Mouse (Mus musculus) neutrophil, adult 5-6 weeks (primary cell): ENCODE data around the gene Sirpb1c. TPM values are rescaled to one million over a fixed set of nuclear protein-coding genes. Genes with fewer than 3 reads are reported as not detected.
A peak's percentile ranks its signal among the peaks of the same experiment; 100 is the strongest.
"Not testable (repeated sequence)": the region's sequence is repeated elsewhere in the genome, so short reads cannot be mapped to it uniquely, and the experiment has no call there.

Experiments used
- ATAC-seq: fragments of 151-379, 151-347 bp; 2 replicates; pipeline ENCODE4 v1.8.0; 2017; ENCODE audit warnings: mild to moderate bottlenecking, moderate TSS enrichment; ENCODE audit not compliant: insufficient number of reproducible peaks, poor library complexity, low FRiP score, severe bottlenecking; ENCODE audit errors: extremely low read depth
- total RNA-seq: library from RNA; stranded (forward); fragments of 200-1000 nt; gene quantifications from 2 replicates; pipeline ENCODE4 v1.2.3, GENCODE M21; 2017

Gene Sirpb1c
- total RNA-seq: 232 and 243 TPM in 2 replicates

DNA sequence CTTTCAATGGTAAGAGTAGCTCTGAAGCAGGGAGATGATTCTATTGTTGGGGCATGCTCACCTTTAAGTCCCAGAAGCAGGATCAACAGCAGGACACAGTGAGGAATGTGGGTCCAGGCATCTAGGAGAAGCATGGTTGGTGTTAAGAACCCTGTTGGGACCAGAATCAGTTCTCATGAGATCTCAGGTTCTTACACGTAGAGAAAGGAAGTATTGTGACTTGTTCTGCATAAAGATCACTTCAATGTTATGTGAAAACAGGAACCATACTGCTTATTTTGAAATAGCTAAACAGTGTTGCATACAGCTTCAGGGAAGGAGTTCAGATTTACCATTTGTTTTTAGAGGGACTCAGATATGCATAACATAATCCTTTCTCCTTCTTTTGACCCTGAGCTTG, at the start of gene Sirpb1c:
Gene Sirpb1c, minus strand, starts transcription at position 249 of the 400 bp plus-strand sequence.
- peak; percentile 81 for ATAC-seq

DNA sequence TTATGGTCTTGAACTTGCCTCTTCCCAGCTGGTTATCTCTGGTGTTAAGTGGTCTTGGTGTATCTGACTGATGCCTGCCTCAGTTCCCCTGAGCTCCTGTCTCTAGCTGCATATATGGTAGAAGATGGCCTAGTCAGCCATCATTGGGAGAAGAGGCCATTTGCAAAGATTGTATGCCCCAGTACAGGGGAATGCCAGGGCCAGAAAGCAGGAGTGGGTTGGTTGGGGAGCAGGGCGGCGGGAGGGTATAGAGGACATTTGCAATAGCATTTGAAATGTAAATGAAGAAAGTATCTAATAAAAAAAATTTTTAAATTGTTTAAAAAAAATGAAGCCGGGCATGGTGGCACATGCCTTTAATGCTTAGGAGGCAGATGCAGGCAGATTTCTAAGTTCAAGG, 38.1 kb upstream of the Sirpb1c start:
- ATAC-seq: no peak

DNA sequence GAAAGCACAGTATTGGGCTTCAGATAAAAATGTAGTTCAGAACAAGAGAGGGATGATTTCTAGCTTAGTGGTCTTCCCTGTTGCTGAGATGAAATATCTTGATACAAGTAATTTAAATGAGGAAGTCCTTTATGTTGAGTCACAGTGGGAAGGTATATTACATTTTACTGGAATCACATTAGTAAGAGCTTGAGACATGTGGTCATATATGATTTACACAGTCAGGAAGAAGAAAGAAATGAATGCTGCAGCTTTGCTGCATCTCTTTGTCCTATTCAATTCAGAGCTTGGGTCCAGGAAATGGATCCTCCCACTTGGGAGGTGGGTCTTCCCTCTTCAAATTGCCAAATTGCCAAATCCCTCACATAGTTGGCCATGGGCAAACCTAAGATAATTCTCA, 7.4 kb upstream of the Sirpb1c start:
- peak; percentile 70 for ATAC-seq

DNA sequence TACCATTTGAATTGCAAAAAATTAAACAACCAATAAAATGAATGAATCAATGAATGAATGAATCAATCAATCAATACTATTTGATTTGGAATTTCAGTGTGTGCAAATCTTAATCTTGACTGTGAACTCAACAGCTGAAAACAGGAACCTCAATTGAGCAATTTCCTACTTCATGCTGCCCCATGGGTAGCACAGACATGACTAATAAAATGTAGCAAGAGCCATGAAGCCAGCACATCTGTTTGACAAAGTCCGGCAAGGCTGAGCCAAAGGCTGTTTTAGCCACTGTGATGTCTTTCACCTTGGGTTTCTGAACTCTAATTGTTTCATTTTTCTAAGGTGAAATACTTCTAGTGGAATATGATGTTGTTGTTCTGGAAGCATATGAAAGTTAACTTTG, 1.6 kb upstream of the Sirpb1c start:
- peak; percentile 88 for ATAC-seq

DNA sequence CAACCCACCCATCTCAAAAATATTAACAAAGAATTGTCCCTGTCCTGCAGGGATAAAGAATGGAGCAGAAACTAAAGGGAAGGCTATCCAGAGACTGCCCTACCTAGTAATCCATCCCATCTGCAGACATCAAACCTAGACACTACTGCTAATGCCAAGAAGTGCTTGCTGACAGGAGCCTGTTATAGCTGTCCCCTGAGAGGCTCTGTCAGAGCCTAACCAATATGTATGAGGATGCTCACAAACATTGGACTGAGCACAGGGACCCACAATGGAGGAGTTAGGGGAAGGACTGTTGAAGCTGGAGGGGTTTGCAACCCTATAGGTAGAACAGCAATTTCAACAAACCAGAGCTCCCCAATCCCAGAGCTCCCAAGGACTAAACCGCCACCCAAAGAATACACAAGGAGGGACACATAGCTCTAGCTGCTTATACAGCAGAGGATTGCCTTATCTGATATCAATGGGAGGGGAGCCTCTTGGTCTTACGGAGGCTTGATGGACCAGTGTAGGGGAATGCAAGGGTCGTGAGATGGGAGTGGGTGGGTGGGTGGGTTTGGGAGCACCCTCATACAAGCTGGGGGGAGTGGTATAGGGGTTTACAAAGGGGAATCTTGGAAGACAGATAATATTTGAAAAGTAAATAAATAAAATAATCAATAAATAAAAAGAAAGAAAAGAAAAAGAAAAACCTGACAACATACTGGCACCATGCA, 838 bp downstream of the Sirpb1c start:
- ATAC-seq: no peak

DNA sequence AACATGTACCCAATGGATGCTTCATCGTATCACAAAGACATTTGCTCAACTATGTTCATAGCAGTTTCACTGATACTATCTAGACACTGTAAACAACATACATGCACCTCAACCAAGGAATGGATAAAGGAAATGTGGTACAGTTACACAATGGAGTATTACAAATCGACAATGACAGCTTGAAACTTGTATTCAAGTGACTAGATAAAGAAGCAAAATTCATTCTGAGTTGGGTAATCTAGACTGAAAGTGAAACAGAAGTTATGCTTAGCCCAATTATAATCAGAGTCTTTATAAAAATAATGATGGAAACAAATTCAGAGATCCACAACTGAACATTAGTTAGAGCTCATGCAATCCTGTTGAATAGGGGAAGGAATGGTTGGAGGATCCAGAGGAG, 74.7 kb downstream of the Sirpb1c start:
- not testable (repeated sequence) for ATAC-seq

Other genes starting within 250 kb of the Sirpb1c start
- gene Gm5150, start 157.9 kb upstream of the Sirpb1c start, total RNA-seq: 149 TPM in 2 replicates